Mouse (Mus musculus) liver, embryonic 12.5 days (tissue): ENCODE results near the gene Csnk2a2. TPM values are rescaled to one million over a fixed set of nuclear protein-coding genes. Genes with fewer than 3 reads are reported as not detected.

ENCODE experiments used
- ATAC-seq: fragments of 200-750 bp; cut with Nextera tagmentation; 2 replicates; pipeline ENCODE4 v1.8.0; 2017; ENCODE audit warnings: moderate number of reproducible peaks, mild to moderate bottlenecking, moderate library complexity
- H3K27ac ChIP-seq: fragments of 300-500 bp; sonication (generic); 2 replicates; pipeline ENCODE4 v1.5.1; 2016; ENCODE audit warnings: mild to moderate bottlenecking
- H3K27me3 ChIP-seq: fragments of 300-500 bp; sonication (generic); replicated peaks from 2 replicates; pipeline ENCODE4 v1.6.1; 2016; ENCODE audit warnings: mild to moderate bottlenecking, moderate library complexity
- H3K36me3 ChIP-seq: fragments of 300-500 bp; sonication (generic); 2 replicates; pipeline ENCODE4 v1.6.1; 2016; ENCODE audit warnings: mild to moderate bottlenecking, moderate library complexity
- H3K4me1 ChIP-seq: fragments of 300-500 bp; sonication (generic); 2 replicates; pipeline ENCODE4 v1.6.1; 2016
- H3K4me2 ChIP-seq: fragments of 300-500 bp; sonication (generic); 2 replicates; pipeline ENCODE4 v1.6.1; 2016; ENCODE audit warnings: mild to moderate bottlenecking, moderate library complexity
- H3K4me3 ChIP-seq: fragments of 300-500 bp; sonication (generic); 2 replicates; pipeline ENCODE4 v1.5.1; 2016; ENCODE audit warnings: mild to moderate bottlenecking, moderate library complexity
- H3K9ac ChIP-seq: fragments of 300-500 bp; sonication (generic); 2 replicates; pipeline ENCODE4 v1.6.1; 2016; ENCODE audit warnings: mild to moderate bottlenecking, moderate library complexity
- H3K9me3 ChIP-seq: fragments of 300-500 bp; sonication (generic); replicated peaks from 2 replicates; pipeline ENCODE4 v1.6.1; 2016; ENCODE audit warnings: mild to moderate bottlenecking, moderate library complexity
- WGBS: fragments of 180-500 bp; shearing (Covaris S2); methylation state at CpG from one replicate; pipeline ENCODE4 v1.1.7; 2016; ENCODE audit not compliant: insufficient replicate concordance; 5-methylcytosine and 5-hydroxymethylcytosine counted together
- polyA plus RNA-seq: library from polyadenylated mRNA; unstranded; fragments of >200 nt; fragmentation: Nextera tagmentation; extraction: Ambion mirVana; gene quantifications from 2 replicates; pipeline ENCODE4 v1.2.1, GENCODE M21; 2016

Gene Csnk2a2
- 7.2 and 7.3 TPM in 2 replicates for polyA plus RNA-seq

DNA sequence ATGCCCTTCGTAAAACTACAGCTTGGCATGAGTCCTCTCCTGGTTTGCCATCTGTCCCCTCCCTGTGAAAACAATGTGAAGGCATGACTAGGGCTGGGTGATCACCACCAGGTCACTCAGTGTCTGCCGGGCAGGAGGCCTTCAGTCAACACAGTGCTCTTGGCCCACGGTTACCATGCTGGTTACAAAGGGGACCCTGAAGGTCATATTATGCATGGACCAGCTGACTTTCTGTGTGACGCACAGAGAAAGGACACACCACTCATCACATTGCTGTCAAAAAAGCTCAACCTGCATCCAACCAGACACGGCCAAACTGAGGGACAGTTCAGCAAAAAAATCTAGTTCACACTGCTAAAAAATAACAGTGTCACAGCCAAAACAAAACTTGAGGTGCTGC is at the start of gene Csnk2a2:
Gene Csnk2a2 (minus strand): TSS at position 34 of the 400 bp plus-strand sequence.
- no peak within 1 kb of the TSS for H3K27ac ChIP-seq
- H3K9ac ChIP-seq: peak within 1 kb of the TSS; percentile 90
- WGBS: 73% methylated on average over 5 of the region's 5 CpGs
- 0 out of 2 replicates have a peak, but pooled peaks cover 4% of the 10 kb centered on the region for H3K27me3 ChIP-seq
- no peaks in the 10 kb centered on the region for H3K9me3 ChIP-seq
- H3K4me3 ChIP-seq: peak within 1 kb of the TSS; percentile 91
- H3K4me1 ChIP-seq: peaks cover 26% of the 10 kb centered on the region
- H3K36me3 ChIP-seq: peaks cover 24% of the 10 kb centered on the region
- no peak for ATAC-seq
- H3K4me2 ChIP-seq: peak within 1 kb of the TSS; percentile 61

DNA sequence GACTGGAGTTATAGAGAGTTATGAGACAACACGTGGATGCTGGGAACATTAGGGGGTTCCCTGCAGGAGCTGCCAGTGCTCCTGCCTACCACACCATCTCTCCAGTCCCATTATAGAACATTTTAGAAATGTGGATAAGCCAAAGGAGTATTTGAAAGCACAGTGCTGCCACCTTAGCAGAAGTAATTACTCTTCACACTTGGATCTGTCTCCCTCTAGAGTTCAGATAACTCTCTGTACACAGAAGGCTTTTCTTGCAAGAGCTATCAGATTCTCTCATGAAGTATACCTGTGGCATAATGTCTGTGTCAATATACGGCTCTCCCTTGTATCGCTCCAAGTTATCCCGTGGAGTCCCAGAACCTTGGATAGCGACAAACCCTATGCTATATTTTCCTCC is 49.6 kb upstream of the Csnk2a2 start:
- Histone ChIP-seq H3K27me3 (peaks cover under 1% of the 10 kb centered on the region; the same call in 1 of the 2 replicates), H3K4me1 (no peaks in the 10 kb centered on the region), H3K27ac (no peak overlapping the region), H3K4me3 (no peak overlapping the region), H3K36me3 (no peaks in the 10 kb centered on the region), H3K4me2 (no peak overlapping the region), H3K9ac (no peak overlapping the region), H3K9me3 (no peaks in the 10 kb centered on the region)
- WGBS: 73% methylated on average over 5 of the region's 5 CpGs
- ATAC-seq: no peak

DNA sequence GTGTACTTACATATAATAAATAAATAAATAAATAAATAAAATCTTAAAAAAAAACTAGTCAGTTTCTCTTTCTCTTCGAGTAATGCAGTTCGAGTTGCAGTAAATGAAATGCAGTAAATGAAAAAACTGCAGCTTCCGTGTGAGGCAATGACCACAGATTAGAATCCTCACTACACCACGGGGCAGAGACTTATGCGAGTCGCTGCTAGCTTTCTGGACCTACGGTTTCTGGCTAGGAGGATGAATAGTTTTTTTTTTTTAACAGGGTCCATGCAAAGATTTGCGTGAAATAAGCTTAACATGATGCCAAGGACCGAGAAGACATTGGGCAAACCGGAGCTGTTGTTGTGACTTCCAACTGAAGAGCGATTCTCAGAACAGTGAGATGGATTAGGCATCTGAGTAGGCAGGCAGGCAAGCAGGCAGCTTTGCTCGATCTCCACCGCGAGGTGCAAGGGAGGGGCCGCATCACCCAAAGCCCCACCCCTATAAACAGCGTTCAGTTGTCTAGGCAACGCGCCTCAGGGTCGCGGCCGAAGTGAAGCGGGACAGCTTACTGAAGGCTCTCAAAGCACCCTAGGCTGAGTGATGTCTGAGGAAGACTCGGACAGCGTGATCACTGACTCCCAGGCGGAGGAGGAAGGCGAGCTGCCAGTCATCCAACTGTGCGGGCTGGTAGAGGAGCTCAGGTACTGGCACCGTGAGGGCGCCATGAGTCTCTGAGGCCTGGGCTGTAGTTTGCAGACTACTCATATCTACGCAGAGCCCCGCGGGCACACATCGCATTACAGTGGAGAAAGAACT is 43.9 kb upstream of the Csnk2a2 start, which contains the start of gene Ccdc113:
Gene Ccdc113 (plus strand): TSS at position 502 of the 804 bp plus-strand sequence.
- H3K9me3 ChIP-seq: no peaks in the 10 kb centered on the region
- H3K36me3 ChIP-seq: no peaks in the 10 kb centered on the region
- 12% methylated on average over 33 of the region's 33 CpGs for WGBS
- peak within 1 kb of the TSS; percentile 2; the same call in 1 of the 2 replicates for H3K9ac ChIP-seq
- H3K4me3 ChIP-seq: peak within 1 kb of the TSS; percentile 37
- no peak within 1 kb of the TSS for H3K27ac ChIP-seq
- peak; percentile 63 for ATAC-seq
- H3K4me2 ChIP-seq: peak within 1 kb of the TSS; percentile 70
- peaks cover 10% of the 10 kb centered on the region for H3K4me1 ChIP-seq
- H3K27me3 ChIP-seq: peaks cover 21% of the 10 kb centered on the region; the same call in 1 of the 2 replicates

DNA sequence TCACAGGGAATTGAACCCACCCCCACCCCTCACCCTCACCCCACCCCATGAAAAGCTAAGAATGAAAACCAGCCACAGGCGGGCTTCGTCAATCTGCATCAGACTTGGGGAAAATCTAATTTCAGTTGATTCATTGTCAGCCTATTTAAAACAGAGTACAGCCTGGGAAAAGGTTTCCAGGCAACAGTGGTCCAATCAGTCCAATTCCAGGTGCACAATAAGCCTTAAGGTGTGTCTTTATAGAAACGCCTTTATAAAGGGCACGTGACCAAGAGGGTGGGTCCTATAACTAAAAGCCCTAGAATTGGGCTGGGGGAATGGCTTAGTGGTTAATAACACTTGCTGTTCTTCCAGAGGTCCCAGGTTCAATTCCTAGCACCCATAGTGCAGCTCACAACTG is 42.4 kb upstream of the Csnk2a2 start:
- Histone ChIP-seq H3K4me1 (peaks cover 10% of the 10 kb centered on the region), H3K4me3 (no peak overlapping the region), H3K27me3 (peaks cover 24% of the 10 kb centered on the region; the same call in 1 of the 2 replicates), H3K36me3 (no peaks in the 10 kb centered on the region), H3K4me2 (no peak overlapping the region), H3K9me3 (no peaks in the 10 kb centered on the region), H3K27ac (no peak overlapping the region), H3K9ac (no peak overlapping the region)
- no peak for ATAC-seq
- 55% methylated on average over 4 of the region's 4 CpGs for WGBS

DNA sequence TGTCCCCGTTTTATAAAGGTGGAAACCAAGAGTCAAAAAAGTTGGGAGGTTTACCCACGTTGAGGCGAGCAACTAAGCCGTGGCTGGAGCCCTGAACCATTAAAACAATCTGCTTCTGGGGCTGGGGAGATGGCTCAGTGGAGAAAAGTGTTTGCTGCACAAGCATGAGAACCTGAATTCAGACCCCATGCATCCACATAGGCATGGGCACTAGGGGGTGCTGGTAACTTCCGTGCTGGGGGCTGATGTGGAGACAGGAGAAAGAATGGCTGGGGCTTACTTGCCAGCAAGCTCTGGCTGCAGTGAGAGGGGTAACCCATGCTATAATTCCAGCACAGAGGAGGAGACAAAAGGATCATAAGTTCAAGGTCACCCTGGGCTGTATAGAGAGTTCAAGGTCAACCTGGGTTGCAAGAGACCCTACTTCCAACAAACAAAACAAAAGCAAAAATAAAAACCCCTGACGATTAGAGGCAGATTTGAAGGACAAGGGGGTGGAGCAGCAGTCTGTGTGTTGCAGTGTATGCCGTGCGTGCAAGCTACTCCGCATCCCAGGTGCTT is 39.0 kb upstream of the Csnk2a2 start:
- peaks cover 17% of the 10 kb centered on the region; the same call in 1 of the 2 replicates for H3K27me3 ChIP-seq
- no peak overlapping the region for H3K4me2 ChIP-seq
- ATAC-seq: no peak
- no peaks in the 10 kb centered on the region for H3K9me3 ChIP-seq
- peaks cover 4% of the 10 kb centered on the region for H3K4me1 ChIP-seq
- H3K27ac ChIP-seq: no peak overlapping the region
- H3K4me3 ChIP-seq: no peak overlapping the region
- no peaks in the 10 kb centered on the region for H3K36me3 ChIP-seq
- no peak overlapping the region for H3K9ac ChIP-seq
- 49% methylated on average over 9 of the region's 9 CpGs for WGBS

DNA sequence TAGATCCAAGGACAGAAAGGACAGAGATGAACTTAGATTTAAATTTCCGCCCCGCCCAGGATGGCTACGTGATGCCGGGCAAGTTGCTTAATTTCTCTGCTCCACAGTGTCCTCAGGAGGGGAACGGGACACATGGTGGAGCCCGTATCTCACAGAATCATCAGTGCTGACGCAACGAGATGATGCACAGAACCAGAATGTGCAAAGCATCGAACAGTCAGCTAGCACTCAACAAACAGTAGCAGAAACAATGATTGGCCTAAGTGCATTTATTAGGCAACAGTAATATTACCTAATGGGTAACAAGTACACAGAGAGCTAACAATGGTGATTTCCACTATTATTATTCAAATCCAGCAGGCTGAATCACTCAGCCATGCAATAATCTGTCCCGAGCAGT is 38.4 kb upstream of the Csnk2a2 start:
- H3K36me3 ChIP-seq: no peaks in the 10 kb centered on the region
- WGBS: 74% methylated on average over 10 of the region's 10 CpGs
- no peaks in the 10 kb centered on the region for H3K9me3 ChIP-seq
- no peak for ATAC-seq
- no peak overlapping the region for H3K4me3 ChIP-seq
- no peak overlapping the region for H3K4me2 ChIP-seq
- no peak overlapping the region for H3K27ac ChIP-seq
- H3K9ac ChIP-seq: no peak overlapping the region
- no peaks in the 10 kb centered on the region for H3K4me1 ChIP-seq
- H3K27me3 ChIP-seq: peaks cover 16% of the 10 kb centered on the region; the same call in 1 of the 2 replicates

DNA sequence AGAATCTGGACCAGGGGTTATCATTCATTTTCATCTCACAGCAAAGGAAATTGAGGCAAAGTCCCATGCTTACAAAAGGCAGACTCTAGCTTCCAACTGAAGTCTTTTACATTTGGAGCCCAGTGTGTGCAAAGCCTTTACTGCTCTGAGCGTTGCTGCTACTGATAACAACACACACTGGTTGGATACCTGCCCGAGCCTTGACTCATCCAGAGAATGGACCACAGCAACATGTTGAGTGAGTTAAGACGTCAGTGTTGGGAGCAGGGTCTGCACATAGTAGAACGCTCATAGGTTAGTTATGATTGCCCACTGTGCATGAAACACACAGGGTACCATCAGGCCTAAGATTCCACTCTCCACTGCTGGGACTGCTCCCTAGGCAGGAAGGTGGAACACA is 34.2 kb upstream of the Csnk2a2 start:
- WGBS: 63% methylated on average over 4 of the region's 4 CpGs
- H3K27ac ChIP-seq: no peak overlapping the region
- H3K4me2 ChIP-seq: no peak overlapping the region
- no peak for ATAC-seq
- H3K4me1 ChIP-seq: no peaks in the 10 kb centered on the region
- H3K9me3 ChIP-seq: no peaks in the 10 kb centered on the region
- peaks cover 3% of the 10 kb centered on the region; the same call in 1 of the 2 replicates for H3K27me3 ChIP-seq
- H3K9ac ChIP-seq: no peak overlapping the region
- H3K36me3 ChIP-seq: no peaks in the 10 kb centered on the region
- no peak overlapping the region for H3K4me3 ChIP-seq

DNA sequence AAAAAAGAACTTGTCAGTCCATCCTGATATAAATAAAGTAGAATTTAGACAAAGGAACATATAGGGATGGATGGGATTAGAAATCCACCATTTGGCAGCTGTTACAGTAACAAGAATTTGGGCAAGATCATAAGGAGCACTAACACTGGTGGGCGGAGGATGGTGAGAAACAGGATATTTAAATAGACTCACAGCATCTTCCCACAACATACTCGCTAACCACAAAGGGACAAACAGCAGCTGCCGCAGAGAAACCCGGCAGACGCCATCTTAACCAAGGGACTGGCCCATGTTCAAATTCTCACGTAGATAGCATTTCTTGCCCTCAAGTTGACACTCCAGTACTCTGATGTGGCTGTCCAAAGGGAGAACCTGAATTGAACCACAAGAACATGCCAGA is 27.1 kb upstream of the Csnk2a2 start:
- Histone ChIP-seq H3K9ac (no peak overlapping the region), H3K4me2 (no peak overlapping the region), H3K27ac (no peak overlapping the region), H3K36me3 (no peaks in the 10 kb centered on the region), H3K9me3 (no peaks in the 10 kb centered on the region), H3K4me3 (no peak overlapping the region), H3K4me1 (no peaks in the 10 kb centered on the region), H3K27me3 (no peaks in the 10 kb centered on the region)
- 71% methylated on average over 6 of the region's 6 CpGs for WGBS
- no peak for ATAC-seq

DNA sequence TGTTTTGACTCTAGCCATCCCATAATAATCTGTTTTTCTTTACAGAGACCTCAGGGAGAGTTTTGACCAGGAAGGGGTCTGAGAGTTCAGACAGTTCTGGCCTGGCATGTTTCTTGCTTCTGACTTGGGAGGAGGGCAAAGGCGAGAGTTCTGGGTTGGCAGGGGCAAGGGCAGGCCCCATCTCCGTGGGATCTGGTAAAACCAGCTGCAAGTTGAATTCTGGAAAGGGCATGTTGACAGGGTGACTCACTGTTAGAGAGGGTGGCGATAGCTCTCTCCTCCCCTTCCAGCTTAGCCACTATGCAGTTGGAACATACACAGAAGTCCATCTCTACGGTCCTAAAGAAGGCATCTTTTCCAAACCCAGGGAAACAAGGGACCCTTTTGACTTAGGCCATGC is 23.4 kb upstream of the Csnk2a2 start:
- H3K4me2 ChIP-seq: no peak overlapping the region
- H3K4me1 ChIP-seq: no peaks in the 10 kb centered on the region
- H3K36me3 ChIP-seq: no peaks in the 10 kb centered on the region
- 63% methylated on average over 4 of the region's 4 CpGs for WGBS
- no peak overlapping the region for H3K27ac ChIP-seq
- no peak overlapping the region for H3K9ac ChIP-seq
- H3K9me3 ChIP-seq: no peaks in the 10 kb centered on the region
- H3K4me3 ChIP-seq: no peak overlapping the region
- no peaks in the 10 kb centered on the region for H3K27me3 ChIP-seq
- no peak for ATAC-seq

DNA sequence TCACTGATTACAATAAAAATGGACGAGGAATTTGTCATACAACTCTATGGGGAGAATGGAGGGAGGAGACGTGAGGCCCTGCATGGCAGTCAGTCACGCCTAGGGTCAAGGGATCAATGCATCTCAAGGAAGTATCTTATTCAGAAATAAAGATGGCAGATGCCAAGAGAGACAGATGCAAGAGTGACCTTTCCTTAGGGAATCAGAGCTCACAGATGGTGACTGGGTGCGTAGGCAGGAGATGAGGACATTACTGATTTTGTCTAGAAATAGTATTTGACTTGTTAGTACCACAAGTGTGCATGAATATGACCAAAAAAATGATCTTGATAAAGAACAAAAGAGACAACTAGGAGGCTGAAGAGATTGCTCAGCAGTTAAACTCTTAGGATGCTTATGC is 22.4 kb upstream of the Csnk2a2 start:
- no peaks in the 10 kb centered on the region for H3K9me3 ChIP-seq
- no peak overlapping the region for H3K27ac ChIP-seq
- H3K4me1 ChIP-seq: no peaks in the 10 kb centered on the region
- H3K4me3 ChIP-seq: no peak overlapping the region
- H3K36me3 ChIP-seq: no peaks in the 10 kb centered on the region
- H3K9ac ChIP-seq: no peak overlapping the region
- no peak for ATAC-seq
- no peak overlapping the region for H3K4me2 ChIP-seq
- 65% methylated on average over 4 of the region's 4 CpGs for WGBS
- H3K27me3 ChIP-seq: no peaks in the 10 kb centered on the region

DNA sequence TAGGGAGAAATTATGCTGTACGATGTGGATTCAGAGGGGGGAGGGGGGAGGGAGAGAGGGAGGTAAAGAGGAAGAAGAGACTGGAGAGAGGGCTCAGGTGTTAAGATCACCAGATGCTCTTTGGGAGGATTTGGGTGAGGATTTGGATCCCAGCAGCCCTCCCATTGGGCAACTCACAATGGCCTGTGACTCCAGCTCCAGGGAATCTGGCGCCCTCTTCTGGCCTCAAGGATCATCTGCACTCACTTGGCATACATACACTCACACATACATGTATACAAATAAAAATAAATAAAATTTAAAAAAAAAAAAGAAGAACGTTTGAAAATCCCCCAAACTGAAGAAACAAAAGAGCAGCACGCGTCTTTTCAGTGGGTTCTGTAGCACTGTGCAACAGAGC is 16.4 kb upstream of the Csnk2a2 start:
- Histone ChIP-seq H3K36me3 (no peaks in the 10 kb centered on the region), H3K9ac (no peak overlapping the region), H3K9me3 (no peaks in the 10 kb centered on the region), H3K4me3 (no peak overlapping the region), H3K27ac (no peak overlapping the region), H3K4me1 (no peaks in the 10 kb centered on the region), H3K4me2 (no peak overlapping the region), H3K27me3 (0 out of 2 replicates have a peak, but pooled peaks cover 5% of the 10 kb centered on the region)
- WGBS: 66% methylated on average over 5 of the region's 5 CpGs
- ATAC-seq: no peak

DNA sequence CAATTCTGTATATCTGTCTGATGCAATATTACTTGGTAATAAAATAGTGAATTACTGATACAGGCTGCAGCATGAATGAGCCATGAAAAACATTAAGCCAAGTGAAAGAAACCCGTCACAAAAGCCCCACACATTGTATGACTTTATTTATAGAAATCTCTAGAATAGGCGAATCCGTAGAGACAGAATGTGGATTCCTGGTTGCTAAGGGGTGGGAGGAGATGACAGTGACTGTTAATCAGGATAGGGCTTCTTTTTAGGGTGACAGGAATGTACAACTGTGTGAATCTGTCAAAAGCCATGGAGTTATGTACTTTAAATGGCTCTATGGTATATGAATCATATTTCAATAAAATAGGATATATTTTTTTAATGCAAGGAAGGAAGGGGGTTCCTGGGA is 15.8 kb upstream of the Csnk2a2 start:
- Histone ChIP-seq H3K36me3 (no peaks in the 10 kb centered on the region), H3K4me1 (no peaks in the 10 kb centered on the region), H3K4me3 (no peak overlapping the region), H3K4me2 (no peak overlapping the region), H3K27ac (no peak overlapping the region), H3K9me3 (no peaks in the 10 kb centered on the region), H3K9ac (no peak overlapping the region), H3K27me3 (0 out of 2 replicates have a peak, but pooled peaks cover 5% of the 10 kb centered on the region)
- 75% methylated on average over 3 of the region's 3 CpGs for WGBS
- ATAC-seq: no peak
